In genomic region chr2:38647661-38648060, GRCm38 (mm10) we compare ENCODE assay signal across 16 mouse cellular contexts. TPM values are rescaled to one million over a fixed set of nuclear protein-coding genes. Genes with fewer than 3 reads are reported as not detected.
DNase-seq lines count a peak whose midpoint lies in the region; ATAC-seq and TF ChIP-seq lines count a peak whose summit lies in the region.
"Had no signal": no experiment of that assay in that cellular context is flagged by ENCODE, and none has a peak within 500 bp of the region (broad histone marks: within the 10 kb centered on the region; RNA-seq: fewer than 3 reads in every experiment).

No protein-coding gene starts in this region.

- no peak overlapping the region for H3K4me3 ChIP-seq in layer of hippocampus, adult 2 months
- no peak overlapping the region for H3K4me3 ChIP-seq in forebrain, embryonic 14.5 days (ENCODE audit: low read depth, low read length)
- H3K4me3 ChIP-seq in midbrain, postnatal 0 days (ENCODE audit: low read depth, low read length) = no peak overlapping the region
- H3K4me3 ChIP-seq: embryonic facial prominence, embryonic 10.5 days; heart, embryonic 10.5 days; kidney, embryonic 15.5 days; limb, embryonic 13.5 days had no signal

- WGBS in forebrain, embryonic 14.5 days = 84% methylated on average over 7 of the region's 7 CpGs
- 68% methylated on average over 7 of the region's 7 CpGs for WGBS in midbrain, postnatal 0 days

- DNase-seq in layer of hippocampus, adult 2 months (ENCODE audit: low spot score in 2 of 2) = no peak
- no peak for DNase-seq in layer of hippocampus, postnatal 25 days (ENCODE audit: extremely low spot score in 1 of 2, low spot score in 1 of 2)
- peak; percentile 52 for DNase-seq in NIH3T3 (ENCODE audit: low read depth)
- no peak for DNase-seq in forebrain, embryonic 14.5 days (ENCODE audit: low spot score)
- DNase-seq in midbrain, postnatal 0 days (ENCODE audit: low spot score) = no peak
- DNase-seq in retina, postnatal 1 day = no peak
- no peak for DNase-seq in right cerebral cortex, postnatal 10 days (ENCODE audit: low spot score in 2 of 2)
- DNase-seq: adrenal gland, adult 2 months; gastrocnemius, postnatal 36 days; heart, postnatal 14 days had no signal

- H3K4me2 ChIP-seq in forebrain, embryonic 14.5 days (ENCODE audit: low read length) = no peak overlapping the region
- no peak overlapping the region for H3K4me2 ChIP-seq in midbrain, postnatal 0 days (ENCODE audit: low read depth, low read length, poor library complexity, severe bottlenecking)
- H3K4me2 ChIP-seq: kidney, embryonic 15.5 days; limb, embryonic 13.5 days had no signal

- H3K9ac ChIP-seq in forebrain, embryonic 14.5 days (ENCODE audit: low read length) = no peak overlapping the region
- no peak overlapping the region for H3K9ac ChIP-seq in midbrain, postnatal 0 days (replicated peaks; ENCODE audit: low read length, poor library complexity, severe bottlenecking)
- H3K9ac ChIP-seq: kidney, embryonic 15.5 days; limb, embryonic 13.5 days; liver, embryonic 14.5 days had no signal

- H3K4me1 ChIP-seq in forebrain, embryonic 14.5 days (ENCODE audit: control insufficient read depth, insufficient read depth, low read length) = peaks cover 15% of the 10 kb centered on the region
- peaks cover 5% of the 10 kb centered on the region; the same call in 1 of the 2 replicates for H3K4me1 ChIP-seq in midbrain, postnatal 0 days (ENCODE audit: insufficient read depth, low read length)

- H3K36me3 ChIP-seq in forebrain, embryonic 14.5 days (ENCODE audit: control insufficient read depth, insufficient read depth, low read length) = no peaks in the 10 kb centered on the region
- H3K36me3 ChIP-seq in midbrain, postnatal 0 days (ENCODE audit: insufficient read depth, low read length) = no peaks in the 10 kb centered on the region
- H3K36me3 ChIP-seq: embryonic facial prominence, embryonic 10.5 days; heart, embryonic 10.5 days; kidney, embryonic 15.5 days; limb, embryonic 13.5 days had no signal

- no peaks in the 10 kb centered on the region for H3K27me3 ChIP-seq in forebrain, embryonic 14.5 days (replicated peaks; ENCODE audit: control insufficient read depth, insufficient read depth, low read length)
- H3K27me3 ChIP-seq in midbrain, postnatal 0 days (ENCODE audit: insufficient read depth, low read length) = no peaks in the 10 kb centered on the region
- H3K27me3 ChIP-seq: limb, embryonic 13.5 days had no signal

- no peak for TF ChIP-seq CTCF in layer of hippocampus, adult 2 months (conservative IDR thresholded peaks at IDR 0.05)
- TF ChIP-seq CTCF in midbrain, postnatal 0 days (IDR thresholded peaks at IDR 0.05) = no peak

- ATAC-seq in forebrain, embryonic 14.5 days = no peak
- no peak for ATAC-seq in midbrain, postnatal 0 days (ENCODE audit: low FRiP score)
- ATAC-seq: intestine, embryonic 16.5 days had no signal

- peak overlapping the region; percentile 86 for H3K27ac ChIP-seq in layer of hippocampus, adult 2 months
- H3K27ac ChIP-seq in forebrain, embryonic 14.5 days (ENCODE audit: low read depth, low read length) = peak overlapping the region; percentile 63; the same call in 1 of the 2 replicates
- H3K27ac ChIP-seq in midbrain, postnatal 0 days (ENCODE audit: low read depth, low read length) = peak overlapping the region; percentile 62
- H3K27ac ChIP-seq: embryonic facial prominence, embryonic 10.5 days; heart, embryonic 10.5 days; kidney, embryonic 15.5 days; limb, embryonic 13.5 days; liver, embryonic 14.5 days had no signal

- no peaks in the 10 kb centered on the region for H3K9me3 ChIP-seq in forebrain, embryonic 14.5 days (replicated peaks; ENCODE audit: control insufficient read depth, low read length)
- H3K9me3 ChIP-seq in midbrain, postnatal 0 days (ENCODE audit: low read length) = no peaks in the 10 kb centered on the region
- H3K9me3 ChIP-seq: heart, embryonic 10.5 days; kidney, embryonic 15.5 days had no signal

RNA-seq across cellular contexts. Expression of gene Psmb7, which starts 3.8 kb away (rescaled TPM):
- 100 to 1,000 TPM; 186 to 198 TPM for total RNA-seq in layer of hippocampus, adult 2 months (2021)
- 100 to 1,000 TPM; 205 to 234 TPM for total RNA-seq in layer of hippocampus, postnatal 25 days (2021)
- polyA plus RNA-seq in forebrain, embryonic 14.5 days (2014; fragmentation: Nextera tagmentation; extraction: Ambion mirVana) = 328 and 382 TPM in 2 replicates
- total RNA-seq in midbrain, postnatal 0 days (2014; rRNA removed) = 218 and 239 TPM in 2 replicates
- polyA plus RNA-seq in midbrain, postnatal 0 days (2015; fragmentation: Nextera tagmentation; extraction: Ambion mirVana) = 282 and 287 TPM in 2 replicates
